Mouse (Mus musculus) telencephalon, adult 2 months (tissue): ENCODE results near the gene Lrmda.

Experiments
- DNase-seq: peaks from one replicate; pipeline ENCODE4 v3.0.0-alpha.2; 2011; ENCODE audit warnings: low read depth, low spot score

Gene Lrmda

DNA sequence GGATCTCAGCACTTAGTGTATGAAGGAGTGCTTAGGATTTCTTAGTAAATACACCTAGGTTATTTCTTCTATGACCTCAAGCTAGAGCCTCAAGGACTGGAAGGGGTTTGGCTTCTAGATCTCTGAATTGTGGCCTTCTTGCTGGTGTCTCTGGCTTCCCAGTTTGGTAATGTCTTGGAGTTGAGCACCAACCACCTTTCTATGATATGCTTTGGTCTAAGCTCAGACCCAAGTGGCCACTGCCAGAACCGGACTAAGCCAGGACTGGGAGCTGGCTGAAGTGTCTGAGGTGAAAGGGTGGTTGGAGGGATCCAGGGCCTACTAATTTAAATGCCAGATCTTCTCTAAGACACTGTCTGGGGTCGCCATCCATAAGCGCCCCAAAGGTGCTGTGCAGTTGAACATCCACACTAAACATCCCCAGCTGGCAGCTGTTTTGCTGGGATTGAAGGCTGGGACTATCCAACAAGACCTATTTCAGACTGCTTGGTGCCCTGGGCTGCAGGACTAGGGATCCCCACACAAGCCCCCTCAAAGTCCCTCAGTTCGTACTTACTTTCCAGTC is 27.1 kb upstream of the Lrmda start:
- no peak for DNase-seq

DNA sequence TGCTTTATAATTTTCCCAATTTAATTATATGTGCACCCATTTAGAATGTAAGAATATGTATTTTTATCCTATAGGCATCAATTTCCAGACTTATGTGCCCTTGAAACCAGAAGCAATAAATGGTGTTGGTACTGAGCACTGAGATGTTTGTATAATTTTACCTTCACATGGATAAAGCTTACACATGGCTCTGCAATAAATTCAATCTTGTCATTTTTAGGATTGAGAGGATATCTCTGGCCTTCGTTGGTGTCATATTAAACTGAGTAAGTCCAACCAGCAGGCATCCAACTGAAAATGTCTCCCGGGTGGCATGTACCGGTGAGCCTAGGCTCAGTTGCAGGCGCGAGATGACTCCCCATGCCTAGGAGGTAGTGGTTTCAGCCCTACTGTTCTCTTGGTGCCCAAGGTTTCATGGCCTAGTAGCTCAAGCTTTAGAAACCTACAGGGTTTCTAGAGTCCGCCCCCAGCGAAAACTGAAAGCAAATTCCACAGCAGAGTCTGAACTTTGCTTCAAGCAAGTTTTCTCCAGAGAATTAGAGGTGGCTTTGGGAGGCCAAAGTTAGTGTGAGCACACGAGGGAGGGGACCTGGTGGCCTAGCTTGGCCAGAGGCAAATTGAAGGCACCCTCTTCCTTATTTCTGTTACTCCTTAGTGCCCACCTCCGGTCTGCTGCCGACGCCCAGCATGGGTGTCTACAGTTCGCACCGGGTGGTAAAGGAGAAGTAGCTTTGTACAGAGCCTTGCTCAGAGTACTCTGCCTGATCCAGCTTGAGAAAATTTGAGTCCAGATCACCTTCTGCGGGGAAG is 26.1 kb upstream of the Lrmda start:
- no peak for DNase-seq

DNA sequence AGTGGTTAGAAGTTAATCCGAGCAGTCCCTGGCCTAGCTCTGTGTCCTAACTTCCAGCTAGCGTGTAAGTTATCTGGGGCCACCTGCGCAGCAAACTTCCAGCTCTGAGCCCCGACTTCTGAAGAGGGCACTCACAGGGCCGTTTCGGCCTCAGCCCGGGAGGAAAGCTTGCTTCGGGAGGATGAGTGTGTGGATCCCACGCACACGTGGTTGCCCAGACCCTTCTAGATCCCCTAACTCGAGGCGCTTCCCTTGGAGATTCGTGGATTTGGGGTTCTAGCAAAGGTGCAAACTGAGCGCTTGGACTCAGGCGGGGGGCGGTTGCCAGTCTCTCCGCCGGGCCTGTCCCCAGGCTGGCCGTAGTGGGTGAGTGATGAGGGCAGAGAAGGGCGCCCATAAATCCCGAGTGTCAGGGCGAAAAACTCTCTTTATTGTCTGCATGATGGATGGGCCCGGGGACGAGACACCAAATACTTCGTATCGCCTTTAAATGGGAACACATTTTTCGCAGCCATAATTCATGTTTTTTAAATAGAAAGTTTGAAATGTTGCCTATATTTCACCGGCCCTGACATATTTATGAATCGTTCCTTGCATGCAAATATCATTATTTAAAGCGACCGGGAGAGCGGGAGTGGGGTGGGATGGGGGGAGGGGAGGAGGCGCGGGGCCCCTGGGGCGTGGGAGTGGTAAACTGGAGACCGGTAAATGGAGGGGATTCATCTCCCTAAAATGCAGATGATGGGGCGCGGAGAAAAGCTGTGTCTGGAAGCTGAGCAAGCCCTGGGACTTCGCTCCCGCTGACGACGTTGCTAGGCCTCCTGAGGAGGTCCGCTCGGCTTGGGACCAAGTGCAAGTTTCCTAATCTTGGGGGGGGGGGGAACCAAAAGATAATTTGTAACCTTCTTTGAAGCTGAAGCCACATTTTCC is 25.2 kb upstream of the Lrmda start:
- DNase-seq: no peak

DNA sequence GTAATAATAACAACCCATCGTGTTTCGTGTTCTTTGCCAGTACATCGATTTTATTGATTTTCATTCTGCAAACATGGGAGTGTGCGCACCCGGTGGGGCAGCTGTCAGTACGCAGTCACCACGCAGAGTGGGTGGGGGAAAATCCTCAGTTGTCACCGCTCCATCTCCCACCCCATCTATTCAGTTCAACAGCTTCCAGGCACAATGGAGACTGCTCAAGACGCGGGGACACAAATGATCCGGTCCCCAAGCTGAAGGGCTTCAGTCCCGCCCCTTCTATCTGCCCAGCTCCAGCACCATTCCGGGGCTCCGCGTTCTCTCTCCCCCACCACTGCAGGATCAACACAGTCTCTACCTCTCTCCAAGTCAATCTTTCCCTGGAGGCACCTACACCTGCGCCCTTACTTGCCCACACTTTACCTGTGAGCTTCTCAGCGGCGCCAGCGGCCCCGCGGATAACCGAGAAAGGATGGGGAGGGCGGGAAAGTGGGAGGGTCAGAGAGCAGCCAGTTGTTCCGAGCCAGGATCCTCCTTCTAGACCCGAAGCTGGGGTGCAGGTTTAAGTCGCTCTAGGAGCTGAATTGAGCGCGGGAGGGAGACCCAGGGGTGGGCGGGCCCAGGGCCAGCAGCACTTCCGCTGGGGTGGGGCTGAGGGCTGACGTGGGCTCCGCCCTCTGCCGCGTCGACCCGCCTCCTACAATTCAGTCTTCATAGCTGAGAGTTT is 24.3 kb upstream of the Lrmda start:
- DNase-seq: no peak

DNA sequence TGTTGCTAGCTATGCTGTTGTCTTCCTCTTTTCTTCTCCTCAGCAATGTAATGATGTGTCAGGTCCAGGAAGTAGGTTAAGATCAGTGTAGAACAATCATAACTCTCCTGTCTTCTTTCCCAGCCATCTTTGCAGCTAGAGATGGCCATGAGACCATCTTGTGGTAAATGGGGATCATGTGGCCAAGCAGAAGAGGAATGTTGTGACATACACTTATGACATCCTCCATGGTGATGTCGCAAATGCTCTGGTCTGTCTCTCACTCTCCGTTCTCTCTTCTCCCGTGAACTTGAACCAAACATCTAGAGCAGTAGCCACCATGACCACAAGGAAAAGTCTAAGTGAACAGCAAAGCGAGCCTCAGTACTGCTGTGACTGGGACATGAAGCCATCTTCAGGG is 19.9 kb upstream of the Lrmda start:
- DNase-seq: no peak

DNA sequence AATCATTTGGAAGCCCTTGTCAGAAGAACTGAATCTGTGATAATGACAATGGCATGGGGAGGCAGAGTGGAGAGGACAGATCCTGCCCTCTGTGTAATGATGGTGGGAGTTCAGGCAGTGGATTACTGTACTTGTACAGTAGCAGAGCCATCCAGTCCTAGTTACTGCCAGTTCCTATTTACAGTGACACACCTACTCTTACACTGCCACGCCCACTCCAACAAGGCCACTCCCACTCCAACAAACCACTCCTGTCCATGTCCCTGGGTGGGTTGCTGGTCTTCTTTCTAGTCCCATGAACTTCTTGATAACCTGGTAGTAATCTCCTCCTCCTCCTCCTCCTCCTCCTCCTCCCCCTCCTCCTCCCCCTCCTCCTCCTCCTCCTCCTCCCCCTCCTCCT is 16.3 kb upstream of the Lrmda start:
- no peak for DNase-seq

DNA sequence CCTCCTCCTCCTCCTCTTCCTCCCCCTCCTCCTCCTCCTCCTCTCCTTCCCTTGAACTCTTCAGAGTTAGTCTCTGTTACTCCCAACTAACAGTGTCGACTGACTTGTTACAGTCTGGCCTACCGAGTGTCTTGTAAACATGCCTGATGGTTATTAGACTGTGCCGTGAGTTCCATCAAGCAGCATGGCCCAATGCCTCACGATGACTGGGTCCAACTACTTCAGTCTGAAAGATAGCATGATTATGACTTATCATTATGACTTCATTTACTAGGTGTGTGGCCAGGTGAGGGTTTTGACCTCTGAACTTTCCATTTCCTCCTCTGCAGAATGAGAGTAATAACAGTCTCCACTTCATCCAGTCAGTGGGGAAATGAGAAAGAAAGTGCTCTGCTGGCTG is 15.9 kb upstream of the Lrmda start:
- DNase-seq: no peak

DNA sequence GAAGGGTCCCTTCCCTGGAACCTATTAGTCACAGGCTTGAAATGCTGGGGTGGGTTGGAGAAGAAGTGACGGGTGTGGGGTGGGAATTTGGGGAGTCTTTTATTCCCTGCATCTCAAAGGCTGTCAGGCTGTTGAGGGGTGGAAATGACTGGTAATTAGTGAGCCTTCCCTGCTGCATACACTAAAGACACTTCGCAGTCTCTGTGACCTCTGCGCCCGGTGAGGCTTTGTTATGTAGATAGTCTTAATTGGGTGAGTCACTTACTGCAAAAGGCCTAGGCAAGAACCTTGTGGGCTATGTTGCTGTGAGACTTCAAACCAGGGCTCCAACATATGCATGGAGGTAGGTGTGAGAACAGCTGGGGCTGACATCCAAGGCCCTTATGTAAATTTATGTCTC is 14.6 kb upstream of the Lrmda start:
- DNase-seq: no peak

DNA sequence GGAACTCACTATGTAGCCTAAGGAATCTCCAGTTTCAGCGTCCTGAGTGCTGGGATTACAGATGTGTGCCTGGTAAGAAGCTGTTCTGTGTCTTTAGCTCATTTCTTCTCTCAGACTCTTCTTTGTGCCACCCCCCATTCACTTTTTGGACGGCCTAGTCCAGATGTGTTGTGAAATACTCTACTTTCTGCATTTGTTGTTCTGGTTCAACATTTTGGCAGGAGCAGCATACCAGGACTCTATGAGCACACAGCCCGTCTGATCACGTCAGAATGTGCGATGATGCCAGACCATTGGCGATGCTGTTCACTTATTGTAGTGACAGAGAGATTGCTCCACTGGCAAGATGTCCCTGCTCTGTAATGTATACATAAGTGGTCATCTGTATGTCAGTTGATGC is 12.5 kb upstream of the Lrmda start:
- no peak for DNase-seq

DNA sequence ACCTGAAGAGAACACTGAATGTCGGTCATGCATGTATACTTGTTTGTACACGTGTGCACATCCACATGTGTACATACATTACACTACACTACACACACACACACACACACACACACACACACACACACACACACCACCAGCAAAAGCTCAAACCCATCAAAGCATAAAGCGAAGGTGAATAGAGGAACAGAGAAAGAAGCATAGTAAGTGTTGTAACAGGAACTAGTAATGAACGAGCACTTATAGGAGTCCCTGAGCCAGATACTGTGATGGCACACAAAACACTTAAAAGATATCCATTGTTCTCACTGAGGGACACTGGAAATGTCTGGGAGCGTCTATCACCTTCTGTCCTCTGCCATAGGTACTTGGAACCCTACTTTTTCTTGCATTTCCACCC is 5.2 kb upstream of the Lrmda start:
- no peak for DNase-seq

DNA sequence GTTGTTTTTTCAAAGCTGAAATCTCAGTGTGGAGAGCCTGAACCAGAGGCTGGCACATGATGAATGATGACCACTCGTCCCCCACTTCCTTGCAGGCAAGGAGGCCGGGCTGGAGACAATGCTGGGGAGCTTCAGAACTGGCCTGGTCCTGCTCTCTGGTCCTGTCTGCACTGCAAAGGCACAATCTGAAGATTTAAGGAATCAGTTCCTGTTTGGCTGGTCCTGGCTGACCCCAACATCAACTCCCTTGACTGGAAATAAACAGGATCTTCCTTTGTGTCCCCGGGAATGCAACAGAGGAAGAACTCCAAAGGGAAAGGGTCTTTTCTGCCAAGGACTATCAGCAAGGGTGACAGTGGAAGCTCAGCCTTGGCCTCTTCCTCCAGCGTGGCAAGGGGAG is 4.7 kb upstream of the Lrmda start:
- no peak for DNase-seq

DNA sequence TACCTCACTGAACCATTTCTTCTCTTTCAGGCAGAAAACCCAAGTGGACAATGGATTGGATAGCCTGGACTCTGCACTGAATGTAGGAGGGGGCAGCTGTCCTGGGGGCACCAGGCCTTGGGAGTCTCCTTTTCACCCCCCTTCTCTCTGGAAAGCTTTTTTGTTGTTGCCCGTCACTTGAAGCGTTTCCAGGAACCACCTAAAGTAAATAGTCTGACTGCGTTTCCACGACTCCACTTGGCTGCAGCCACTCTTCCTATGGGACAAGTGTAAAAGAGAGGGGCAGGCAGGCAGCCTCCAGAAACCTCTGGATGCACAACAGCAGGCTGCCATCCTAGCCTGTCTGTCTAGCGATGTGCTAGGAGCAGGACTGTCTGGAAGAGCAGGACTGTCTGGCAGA is 2.5 kb upstream of the Lrmda start:
- DNase-seq: no peak

DNA sequence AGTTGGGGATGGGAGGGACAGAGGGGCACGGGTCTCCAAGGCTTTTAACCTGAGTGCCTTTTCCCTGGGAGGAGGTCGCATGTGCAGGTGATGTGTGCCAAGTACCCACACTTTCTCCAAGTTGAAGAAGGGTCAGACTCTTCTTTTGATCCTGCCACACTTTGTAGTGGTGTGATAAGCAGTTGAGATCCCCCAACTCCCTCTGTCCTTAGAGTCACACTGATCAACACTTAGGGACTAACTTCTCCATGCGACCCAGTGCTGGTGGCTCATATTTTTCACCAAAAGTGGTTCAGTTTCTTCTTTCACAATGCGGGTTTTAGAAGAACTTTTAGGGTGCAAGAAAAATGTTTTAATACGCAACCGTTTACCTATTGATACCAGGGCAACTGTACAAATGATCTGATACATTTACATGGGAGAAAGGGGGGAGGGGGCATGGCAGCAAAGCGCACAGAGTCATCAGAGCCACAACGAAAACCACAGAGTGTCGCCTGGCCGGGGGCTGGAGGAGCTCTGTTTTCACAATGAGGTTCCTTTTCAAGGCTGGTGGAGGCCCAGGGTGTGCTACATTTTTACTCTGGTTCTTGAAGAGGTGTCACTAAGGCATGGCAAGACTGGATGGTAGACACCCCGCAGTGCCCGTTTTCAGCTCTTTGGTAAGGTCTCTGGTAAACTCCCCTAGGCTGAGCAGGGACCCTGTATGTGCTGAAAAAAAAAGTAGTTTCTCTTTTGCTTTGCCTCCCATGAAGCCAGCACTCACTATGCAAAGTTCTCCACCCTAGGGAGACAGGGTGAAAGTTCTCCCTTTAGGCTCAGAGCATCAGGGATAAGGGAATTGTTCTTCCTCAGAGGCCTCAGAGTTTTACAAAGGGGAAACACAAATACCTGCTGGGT is 685 bp downstream of the Lrmda start:
- no peak for DNase-seq

DNA sequence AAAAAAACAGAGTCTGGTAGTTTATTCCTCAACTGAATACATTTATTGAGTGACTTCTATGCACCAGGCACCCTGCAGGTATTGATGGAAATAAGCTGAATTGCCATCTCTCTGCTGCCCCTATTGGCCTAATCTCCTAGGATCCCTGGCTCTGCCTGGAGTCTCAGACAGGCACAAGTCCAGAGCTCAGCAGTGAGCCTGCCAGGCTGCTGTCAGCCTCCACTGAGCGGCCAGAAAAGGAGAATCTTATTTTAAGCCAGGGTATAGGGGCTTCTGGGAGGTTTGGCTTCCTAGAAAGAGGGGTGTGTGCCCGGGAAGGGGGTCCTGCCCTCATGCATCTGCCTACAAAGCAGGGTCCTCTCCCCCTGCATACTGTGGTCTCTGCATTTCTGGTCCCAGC is 1.4 kb downstream of the Lrmda start:
- no peak for DNase-seq

DNA sequence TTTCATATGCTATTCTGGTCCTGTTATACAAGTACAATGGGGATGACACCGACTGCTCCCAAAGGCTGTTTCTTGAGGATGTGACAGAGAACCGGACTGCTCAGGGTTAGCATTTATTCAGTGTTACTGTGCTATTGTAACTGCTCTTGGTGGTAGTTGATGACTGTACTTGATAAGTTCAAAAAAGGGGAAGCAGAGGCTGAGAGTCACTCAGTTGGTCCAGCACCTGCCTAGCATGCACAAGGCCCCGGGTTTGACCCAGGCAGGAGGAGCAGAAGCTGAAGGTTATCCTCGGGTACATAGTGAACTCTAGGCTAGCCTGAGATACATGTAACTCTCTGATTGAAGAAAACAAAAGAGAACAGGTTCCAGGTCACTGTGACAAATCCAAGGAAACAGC is 4.0 kb downstream of the Lrmda start:
- DNase-seq: no peak

DNA sequence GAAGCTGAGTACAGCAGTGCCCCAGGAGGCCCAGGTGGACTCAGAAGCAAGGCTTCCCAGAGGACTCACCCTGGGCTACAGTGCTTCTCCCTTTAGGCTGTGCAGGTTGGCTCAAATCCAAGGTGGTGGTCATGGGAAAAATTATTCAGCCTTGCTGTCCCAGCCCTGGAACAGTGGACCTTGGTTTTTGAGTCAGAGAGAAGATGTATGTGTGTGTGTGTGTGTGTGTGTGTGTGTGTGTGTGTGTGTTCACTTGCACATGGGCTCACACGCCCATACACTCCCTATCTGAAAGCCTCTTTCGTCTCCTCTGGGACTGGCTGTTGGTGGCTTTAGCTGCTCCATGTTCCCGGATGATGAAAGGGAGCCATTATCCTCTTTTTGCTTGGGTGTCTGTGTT is 16.4 kb downstream of the Lrmda start:
- no peak for DNase-seq

DNA sequence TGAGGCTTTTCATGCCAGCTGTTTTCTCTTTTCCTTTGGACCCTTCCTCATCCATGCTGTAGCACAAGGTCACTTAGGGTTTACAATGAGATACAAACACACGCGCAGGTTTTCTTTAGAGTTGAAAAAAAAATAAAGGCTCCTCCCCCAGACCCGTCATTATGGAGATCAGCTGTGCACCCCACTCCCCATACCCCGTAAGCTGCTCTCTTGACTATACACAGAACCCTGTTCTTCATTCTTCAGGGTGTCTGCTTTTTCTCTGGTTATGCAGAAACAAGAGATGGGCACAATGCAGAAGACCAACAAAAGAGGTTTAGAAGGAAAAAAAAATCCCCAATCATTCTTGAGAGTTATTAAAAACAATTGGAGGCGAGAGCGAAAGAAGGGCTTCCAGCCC is 16.8 kb downstream of the Lrmda start:
- no peak for DNase-seq

DNA sequence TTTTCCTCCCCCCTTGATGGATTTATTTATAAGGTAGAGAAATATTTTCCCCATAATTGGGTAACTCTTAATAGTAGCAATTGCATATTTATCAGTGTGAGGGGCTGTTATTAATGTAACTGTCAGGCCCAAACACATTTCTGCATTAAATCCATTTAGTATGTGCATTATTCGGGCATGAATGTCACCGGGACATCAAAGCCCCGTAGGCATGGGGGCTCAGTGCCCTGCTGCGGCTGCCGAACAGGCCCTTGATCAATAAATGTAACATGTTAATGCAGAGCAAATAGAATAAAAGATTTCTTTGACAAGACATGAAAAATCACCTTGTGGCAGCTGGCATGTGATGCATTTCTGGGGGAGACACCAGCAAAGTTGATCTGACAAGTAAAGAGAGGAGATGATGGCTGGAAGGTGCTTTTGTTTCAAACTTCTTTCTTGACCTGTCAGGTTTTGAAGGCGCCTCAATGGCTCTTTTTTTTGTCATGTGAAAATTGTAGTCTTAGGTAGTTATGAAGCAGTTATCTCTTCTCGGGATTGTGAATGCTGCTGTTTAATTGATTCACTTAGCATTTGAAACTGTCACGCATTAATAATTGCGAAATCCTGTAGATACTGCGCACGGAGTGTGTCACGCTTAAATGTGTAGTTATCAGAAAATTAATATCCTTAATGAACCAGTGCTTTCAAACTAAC is 17.4 kb downstream of the Lrmda start:
- DNase-seq: no peak

DNA sequence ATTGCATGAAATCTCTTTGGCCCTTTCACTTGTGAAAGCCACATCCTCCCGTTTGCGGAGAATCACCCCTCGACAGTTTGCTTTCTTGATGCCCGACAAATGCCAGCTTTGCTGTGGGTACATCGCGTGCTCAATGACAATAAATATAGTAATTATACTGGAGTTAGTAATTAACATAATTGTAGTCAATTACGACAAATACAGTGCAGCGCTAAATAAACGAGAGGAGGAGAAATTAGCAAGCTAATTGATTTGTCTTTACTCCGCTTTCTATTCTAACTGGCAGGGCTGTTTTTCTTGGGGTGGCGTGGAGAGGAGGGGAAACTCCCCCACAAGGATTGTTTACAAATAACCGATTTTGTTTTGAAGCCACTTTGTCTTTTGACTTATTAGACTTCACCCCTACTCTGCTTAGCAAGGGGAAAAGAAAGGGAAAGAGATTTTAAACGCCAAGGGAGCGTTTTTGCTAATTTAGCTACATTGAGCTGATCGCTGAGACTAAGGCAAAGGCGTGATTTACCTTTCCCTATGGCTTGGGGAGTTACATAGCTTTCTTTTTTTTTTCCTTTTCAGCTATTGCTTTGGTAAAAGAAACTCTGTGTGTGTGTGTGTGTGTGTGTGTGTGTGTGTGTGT is 18.1 kb downstream of the Lrmda start:
- DNase-seq: no peak

DNA sequence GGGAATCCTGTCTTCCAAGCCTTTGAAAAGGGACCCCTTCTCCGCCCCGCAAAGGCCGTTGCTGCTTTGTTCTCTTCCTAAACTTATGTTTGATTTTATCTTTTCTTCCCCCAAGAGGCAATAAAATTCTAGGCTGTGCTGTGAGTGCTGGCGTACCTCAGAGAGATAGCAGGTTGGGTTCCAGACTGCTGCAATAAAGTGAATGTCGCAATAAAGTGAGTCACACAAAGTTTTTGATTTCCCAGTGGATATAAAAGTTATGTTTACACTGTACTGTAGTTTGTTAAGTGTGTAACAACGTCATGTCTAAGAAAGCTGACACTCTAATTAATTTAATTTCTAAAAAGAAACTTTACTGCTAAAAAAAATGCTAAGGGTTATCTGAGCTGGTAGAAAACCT is 22.6 kb downstream of the Lrmda start:
- DNase-seq: no peak
